9 mouse cellular contexts compared by ENCODE assay signal in the genomic region with DNA sequence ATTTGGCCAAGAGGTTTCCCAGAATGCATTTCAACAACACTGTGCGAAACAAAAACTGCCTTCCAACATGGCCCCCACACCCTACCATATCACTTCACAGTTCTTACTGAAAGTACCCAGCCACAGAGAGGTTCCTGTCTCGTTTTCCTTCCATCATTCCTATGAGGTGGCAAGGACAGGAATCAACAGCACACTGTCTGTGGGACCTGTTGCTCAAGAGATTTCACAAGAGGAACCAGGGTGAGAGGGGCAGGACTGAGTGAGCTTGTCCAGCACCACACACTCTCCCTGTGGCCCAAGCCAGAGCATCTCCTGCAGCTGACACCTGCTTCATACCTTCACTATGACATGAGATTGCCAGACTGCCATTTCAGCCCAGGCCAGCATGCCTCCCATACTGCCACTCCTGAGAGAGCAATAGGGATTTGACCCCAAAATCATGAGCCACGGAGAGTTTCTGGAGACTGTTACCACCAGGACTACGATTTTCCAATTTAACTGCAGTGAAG. TPM values are rescaled to one million over a fixed set of nuclear protein-coding genes. Genes with fewer than 3 reads are reported as not detected.
DNase-seq lines count a peak whose midpoint lies in the region; ATAC-seq and TF ChIP-seq lines count a peak whose summit lies in the region.
"Had no signal": no experiment of that assay in that cellular context is flagged by ENCODE, and none has a peak within 500 bp of the region (broad histone marks: within the 10 kb centered on the region; RNA-seq: fewer than 3 reads in every experiment).

No protein-coding gene starts in this region.

- ATAC-seq in embryonic facial prominence, embryonic 11.5 days (replicated peaks; ENCODE audit: insufficient number of reproducible peaks, low FRiP score, low TSS enrichment, low read depth) = 0 out of 2 replicates have a peak, but pooled peaks have one; percentile 24
- ATAC-seq in granulocyte monocyte progenitor cell, adult 5-6 weeks (replicated peaks; ENCODE audit: poor library complexity, severe bottlenecking) = peak; percentile 59
- peak; percentile 69 for ATAC-seq in liver, postnatal 0 days

- H3K9me3 ChIP-seq in embryonic facial prominence, embryonic 11.5 days (replicated peaks; ENCODE audit: control insufficient read depth, low read length) = no peaks in the 10 kb centered on the region
- no peaks in the 10 kb centered on the region for H3K9me3 ChIP-seq in embryonic facial prominence, embryonic 10.5 days
- no peaks in the 10 kb centered on the region for H3K9me3 ChIP-seq in liver, postnatal 0 days (ENCODE audit: low read length)

- H3K27me3 ChIP-seq in embryonic facial prominence, embryonic 11.5 days (ENCODE audit: control insufficient read depth, insufficient read depth, low read length) = peaks cover 9% of the 10 kb centered on the region; the same call in 1 of the 2 replicates
- peaks cover 81% of the 10 kb centered on the region for H3K27me3 ChIP-seq in embryonic facial prominence, embryonic 10.5 days (replicated peaks; ENCODE audit: low read depth, poor library complexity, severe bottlenecking)
- H3K27me3 ChIP-seq in liver, postnatal 0 days (ENCODE audit: insufficient read depth, low read length) = no peaks in the 10 kb centered on the region

- 0 out of 2 replicates have a peak, but pooled peaks cover 4% of the 10 kb centered on the region for H3K4me1 ChIP-seq in embryonic facial prominence, embryonic 11.5 days (ENCODE audit: control insufficient read depth, insufficient read depth, low read length)
- peaks cover 73% of the 10 kb centered on the region for H3K4me1 ChIP-seq in embryonic facial prominence, embryonic 10.5 days
- peaks cover 3% of the 10 kb centered on the region for H3K4me1 ChIP-seq in liver, postnatal 0 days (ENCODE audit: insufficient read depth)

- TF ChIP-seq CTCF in liver, postnatal 0 days (IDR thresholded peaks at IDR 0.05; ENCODE audit: low read depth) = no peak

- DNase-seq in embryonic facial prominence, embryonic 11.5 days (ENCODE audit: low spot score) = no peak
- no peak for DNase-seq in embryonic facial prominence, embryonic 10.5 days (ENCODE audit: low spot score)
- peak; percentile 75 for DNase-seq in 416B (ENCODE audit: low read depth)
- no peak for DNase-seq in liver, postnatal 0 days
- DNase-seq in heart, postnatal 10 days = no peak
- DNase-seq in heart, adult 9 months (ENCODE audit: low spot score in 2 of 2) = no peak
- no peak for DNase-seq in adrenal gland, adult 18-20 months (ENCODE audit: low spot score in 2 of 2)
- DNase-seq: thymus, postnatal 25 days had no signal

- H3K27ac ChIP-seq in embryonic facial prominence, embryonic 11.5 days (replicated peaks; ENCODE audit: low read depth, low read length) = no peak overlapping the region
- H3K27ac ChIP-seq in embryonic facial prominence, embryonic 10.5 days (replicated peaks) = no peak overlapping the region
- 0 out of 2 replicates have a peak overlapping the region, but pooled peaks have one; percentile 16 for H3K27ac ChIP-seq in liver, postnatal 0 days (ENCODE audit: low read depth)

- 57% methylated on average over 4 of the region's 4 CpGs for WGBS in embryonic facial prominence, embryonic 11.5 days
- WGBS in embryonic facial prominence, embryonic 10.5 days = 53% methylated on average over 4 of the region's 4 CpGs
- WGBS in liver, postnatal 0 days (ENCODE audit: insufficient replicate concordance) = 69% methylated on average over 4 of the region's 4 CpGs

- no peak overlapping the region for H3K4me3 ChIP-seq in embryonic facial prominence, embryonic 11.5 days (ENCODE audit: low read depth, low read length)
- no peak overlapping the region for H3K4me3 ChIP-seq in embryonic facial prominence, embryonic 10.5 days
- H3K4me3 ChIP-seq in liver, postnatal 0 days (ENCODE audit: low read depth, low read length) = no peak overlapping the region

- H3K9ac ChIP-seq in embryonic facial prominence, embryonic 11.5 days (replicated peaks; ENCODE audit: low read length) = no peak overlapping the region
- H3K9ac ChIP-seq in liver, postnatal 0 days (replicated peaks) = no peak overlapping the region

- no peak overlapping the region for H3K4me2 ChIP-seq in embryonic facial prominence, embryonic 11.5 days (ENCODE audit: low read depth, low read length)
- no peak overlapping the region for H3K4me2 ChIP-seq in liver, postnatal 0 days (ENCODE audit: low read depth, low read length)

- no peak for TF ChIP-seq EP300 in liver, postnatal 0 days (IDR thresholded peaks at IDR 0.05; ENCODE audit: low read depth)

- H3K36me3 ChIP-seq in embryonic facial prominence, embryonic 11.5 days (replicated peaks; ENCODE audit: control insufficient read depth, insufficient read depth, low read depth, low read length) = no peaks in the 10 kb centered on the region
- peaks cover 5% of the 10 kb centered on the region; the same call in 1 of the 2 replicates for H3K36me3 ChIP-seq in embryonic facial prominence, embryonic 10.5 days (replicated peaks)
- H3K36me3 ChIP-seq in liver, postnatal 0 days (replicated peaks; ENCODE audit: insufficient read depth, low read length) = no peaks in the 10 kb centered on the region

- intact Hi-C loops in heart, postnatal 10 days (cut with DNase I) = no loop called here

RNA-seq across cellular contexts. Expression of a gene that starts 39.0 kb away (rescaled TPM):
- polyA plus RNA-seq in embryonic facial prominence, embryonic 11.5 days (2014; fragmentation: Nextera tagmentation; extraction: Ambion mirVana) = 4.8 and 5.2 TPM in 2 replicates
- polyA plus RNA-seq in embryonic facial prominence, embryonic 10.5 days (2016; fragmentation: Nextera tagmentation; extraction: Ambion mirVana) = 10.8 and 12.5 TPM in 2 replicates
- total RNA-seq in granulocyte monocyte progenitor cell, adult 5-6 weeks (2014; fragmentation: Nextera tagmentation) = 70.3 and 72.3 TPM in 2 replicates
- 77.0 and 92.0 TPM in 2 replicates for total RNA-seq in granulocyte monocyte progenitor cell, adult 5-6 weeks (2017)
- polyA plus RNA-seq in liver, postnatal 0 days (2015; fragmentation: Nextera tagmentation; extraction: Ambion mirVana) = 3.6 and 4.2 TPM in 2 replicates
- 10 to 100 TPM; 11.9 to 13.2 TPM for total RNA-seq in heart, postnatal 10 days (2021)
- 1 to 10 TPM; 1.1 to 2.1 TPM for total RNA-seq in adrenal gland, adult 18-20 months (2021)

Comparison
In these comparisons a context has a peak if more than half of its experiments do, and no peak if none do; other contexts are left out.
1. RNA of a gene that starts 39.0 kb away (total RNA-seq): 70.3 to 92.0 TPM in granulocyte monocyte progenitor cell, adult 5-6 weeks; 11.9 to 13.2 TPM in heart, postnatal 10 days and 1.1 to 2.1 TPM in adrenal gland, adult 18-20 months; every median in the first group is over 4 times any median in the second.
2. Peak in every context shown above with its lines, with median percentiles within 50 percentile points of each other: ATAC-seq.